Mouse (Mus musculus) E14TG2a.4 (cell line): ENCODE results near the gene Ring1.

Experiments
- H3K27me3 ChIP-seq: 2 replicates; pipeline ENCODE4 v1.6.1; 2014; ENCODE audit warnings: low read length, control low read depth; ENCODE audit not compliant: insufficient read depth
- H3K36me3 ChIP-seq: 2 replicates; pipeline ENCODE4 v1.6.1; 2014; ENCODE audit warnings: low read length, control low read depth; ENCODE audit not compliant: insufficient read depth
- H3K4me1 ChIP-seq: replicated peaks from 2 replicates; pipeline ENCODE4 v1.6.1; 2014; ENCODE audit warnings: low read depth, low read length, control low read depth
- H3K4me3 ChIP-seq: replicated peaks from 2 replicates; pipeline ENCODE4 v1.5.1; 2014; ENCODE audit warnings: mild to moderate bottlenecking, low read length
- H3K9me3 ChIP-seq: 2 replicates; pipeline ENCODE4 v1.6.1; 2014; ENCODE audit warnings: low read length, control low read depth
- CTCF ChIP-seq: conservative IDR thresholded peaks from 2 replicates; pipeline ENCODE4 v1.5.1; 2014; ENCODE audit warnings: low read length
- NANOG ChIP-seq: IDR thresholded peaks from 2 replicates; pipeline ENCODE4 v1.6.1; 2014; ENCODE audit warnings: borderline replicate concordance, low read length, mixed read lengths
- POU5F1 ChIP-seq: IDR thresholded peaks from 2 replicates; pipeline ENCODE4 v1.6.1; 2014; ENCODE audit warnings: low read length, borderline replicate concordance

The Ring1 gene

DNA sequence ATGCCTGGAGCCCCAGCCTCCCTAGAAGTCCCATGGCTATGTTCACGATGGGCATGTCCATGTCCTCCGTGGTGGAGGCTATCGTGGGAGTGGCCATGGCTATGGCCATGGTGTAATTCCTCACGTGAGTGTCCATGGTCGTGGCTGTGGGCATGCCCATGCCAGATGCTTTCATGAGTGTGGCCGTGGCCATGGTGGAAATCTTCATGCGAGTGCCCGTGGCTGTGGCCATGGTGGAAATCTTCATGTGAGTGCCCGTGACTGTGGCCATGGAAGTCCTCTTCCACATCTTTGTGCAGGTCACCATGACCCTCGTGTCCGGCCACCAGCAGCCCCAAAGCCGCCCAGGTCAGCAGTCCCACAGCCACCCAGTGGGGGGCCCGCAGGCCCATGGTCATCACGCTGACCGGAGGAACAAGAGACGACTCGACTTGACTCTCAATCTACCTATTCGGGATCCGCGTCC lies 6.4 kb upstream of the Ring1 start:
- TF ChIP-seq POU5F1, result no peak
- no peak for TF ChIP-seq CTCF
- no peak for TF ChIP-seq NANOG
- H3K4me3 ChIP-seq, result peak overlapping the region; percentile 99
- H3K36me3 ChIP-seq, result peaks cover 59% of the 10 kb centered on the region
- no peaks in the 10 kb centered on the region for H3K9me3 ChIP-seq
- peaks cover 72% of the 10 kb centered on the region for H3K4me1 ChIP-seq
- H3K27me3 ChIP-seq, result peaks cover 10% of the 10 kb centered on the region

DNA sequence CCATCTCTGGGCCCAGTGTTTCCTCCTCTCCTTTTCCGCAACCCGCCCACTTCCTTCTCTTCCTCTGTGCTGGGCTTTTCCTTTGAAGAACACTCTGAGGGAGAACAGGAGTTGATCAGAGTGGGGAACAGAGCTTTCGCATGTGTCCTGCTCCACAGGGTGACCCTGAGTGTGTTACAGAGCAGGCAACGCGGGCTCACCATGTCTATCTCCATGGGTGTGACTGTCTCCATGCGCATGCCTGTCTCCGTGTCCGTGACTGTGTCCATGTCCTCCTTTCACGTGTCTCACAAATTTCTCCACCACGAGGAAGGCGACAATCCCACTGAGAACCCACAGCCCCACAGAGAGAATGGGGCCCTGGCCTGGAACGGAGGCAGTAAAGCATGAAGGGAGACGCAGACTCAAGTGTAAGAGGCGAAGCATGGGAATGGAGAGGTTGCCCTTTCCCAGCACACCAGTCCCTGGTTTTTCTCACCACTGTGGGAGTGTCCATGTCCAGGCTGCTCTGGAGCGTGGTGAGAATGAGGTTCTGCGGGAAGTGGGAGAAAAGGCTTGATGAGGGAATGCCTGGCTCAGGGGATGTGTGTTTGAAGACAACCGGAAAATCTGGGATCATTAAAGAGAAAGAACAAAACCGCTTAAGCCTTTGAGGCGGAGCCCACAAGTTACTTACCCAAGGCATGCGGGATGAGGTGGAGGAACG lies 5.6 kb upstream of the Ring1 start:
- Histone ChIP-seq H3K36me3 (peaks cover 51% of the 10 kb centered on the region), H3K4me3 (peak overlapping the region; percentile 99), H3K27me3 (peaks cover 17% of the 10 kb centered on the region), H3K9me3 (no peaks in the 10 kb centered on the region), H3K4me1 (peaks cover 76% of the 10 kb centered on the region)
- TF ChIP-seq POU5F1 (no peak), CTCF (no peak), NANOG (no peak)

DNA sequence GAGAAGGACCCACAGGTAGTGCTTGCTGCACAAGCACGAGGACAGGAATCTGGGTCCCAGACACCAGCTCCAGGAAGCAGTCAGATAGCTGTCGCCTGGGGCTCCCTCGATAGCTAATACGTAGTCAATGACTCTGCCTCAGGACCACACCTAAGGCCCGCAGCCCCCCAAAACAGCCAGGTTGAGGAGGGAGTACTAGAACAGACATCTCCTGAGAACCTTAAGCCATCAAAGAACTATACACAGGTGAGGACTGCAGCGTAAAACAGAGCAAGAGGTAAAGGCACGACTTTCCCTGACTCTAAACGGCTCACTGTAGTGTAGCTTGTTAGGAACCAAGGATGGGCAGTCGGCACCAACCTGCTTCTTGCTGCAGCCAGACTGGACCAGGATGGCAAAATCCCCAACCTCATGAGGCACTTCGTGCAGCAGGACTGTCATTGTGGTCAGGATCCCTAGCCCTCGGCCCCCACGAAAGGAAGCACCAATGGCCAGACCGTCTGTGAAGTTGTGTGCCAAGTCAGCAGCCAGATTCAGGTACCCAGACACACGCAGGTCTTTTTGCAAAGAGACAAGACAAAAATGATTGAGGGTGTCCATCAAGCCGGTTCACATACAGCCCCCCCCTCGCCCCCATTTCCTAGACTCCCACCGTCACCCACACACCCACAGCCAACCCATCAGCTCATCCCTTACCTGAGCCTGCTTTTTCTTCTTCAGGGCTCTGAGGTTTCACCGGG lies 4.8 kb upstream of the Ring1 start:
- Histone ChIP-seq H3K9me3 (no peaks in the 10 kb centered on the region), H3K4me3 (peak overlapping the region; percentile 99), H3K27me3 (peaks cover 17% of the 10 kb centered on the region), H3K36me3 (peaks cover 43% of the 10 kb centered on the region), H3K4me1 (peaks cover 75% of the 10 kb centered on the region)
- no peak for TF ChIP-seq CTCF
- TF ChIP-seq POU5F1, result no peak
- TF ChIP-seq NANOG, result no peak

DNA sequence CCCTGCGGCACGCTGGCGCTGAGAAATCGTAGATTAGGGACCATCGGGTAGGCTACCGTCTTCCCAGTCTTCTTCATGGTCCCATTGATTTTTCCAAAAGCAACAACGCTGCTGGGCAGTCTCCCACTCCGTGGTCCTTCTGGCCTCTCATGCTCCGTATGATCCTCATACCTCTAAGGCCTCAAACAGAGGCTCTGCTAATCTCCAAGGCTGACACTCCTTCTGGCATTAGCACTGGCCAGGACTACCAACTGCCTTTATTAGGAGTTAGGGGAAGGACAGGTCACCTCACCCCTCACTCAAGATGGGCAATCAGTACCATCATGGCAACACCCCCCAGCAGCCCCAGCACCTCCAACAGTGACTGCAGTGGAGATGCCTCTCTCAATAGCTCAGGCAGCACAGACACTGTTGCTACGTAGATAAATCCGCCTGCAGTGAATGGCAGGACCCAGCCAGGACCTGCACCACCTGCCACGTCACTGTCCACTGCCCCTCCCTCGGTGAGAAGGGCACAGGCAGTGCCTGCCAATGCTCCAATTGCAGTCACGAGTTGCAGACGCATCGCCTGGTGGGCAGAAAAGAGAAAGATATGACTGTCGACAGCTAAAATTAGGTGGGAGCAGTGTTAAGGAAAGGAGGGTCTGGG lies 4.1 kb upstream of the Ring1 start:
- H3K4me3 ChIP-seq, result peak overlapping the region; percentile 92; the same call in 1 of the 2 replicates
- peaks cover 37% of the 10 kb centered on the region for H3K36me3 ChIP-seq
- peaks cover 73% of the 10 kb centered on the region for H3K4me1 ChIP-seq
- TF ChIP-seq CTCF (no peak), NANOG (no peak), POU5F1 (no peak)
- no peaks in the 10 kb centered on the region for H3K9me3 ChIP-seq
- H3K27me3 ChIP-seq, result peaks cover 17% of the 10 kb centered on the region

DNA sequence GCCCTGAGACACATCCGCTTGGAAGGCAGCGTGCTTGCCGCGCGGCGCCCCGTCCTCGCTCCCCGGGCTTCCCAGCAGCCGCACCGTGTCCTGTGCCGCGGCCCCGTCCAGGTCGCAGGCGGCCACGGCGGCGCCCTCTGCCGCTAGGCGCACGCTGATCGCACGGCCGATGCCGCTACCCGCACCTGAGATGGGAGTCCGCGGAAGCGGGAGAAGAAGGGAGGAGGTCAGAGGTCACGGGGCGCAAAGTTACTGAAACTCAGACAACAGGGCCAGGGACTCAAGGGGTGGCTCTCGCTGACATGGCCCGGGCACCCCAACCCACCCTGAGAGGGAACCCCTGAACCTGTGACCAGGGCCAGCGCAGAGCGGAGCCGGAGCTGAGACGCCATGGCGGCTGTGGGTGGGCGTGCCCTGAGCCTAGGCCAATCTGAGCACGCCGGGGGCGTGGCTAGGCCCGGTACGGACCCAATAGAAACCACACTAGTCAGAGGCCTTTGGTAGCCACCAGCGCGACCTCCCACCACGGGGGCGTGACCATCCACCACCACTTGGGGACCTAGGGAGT lies 3.3 kb upstream of the Ring1 start, which contains the start of gene H2-Ke6:
Gene H2-Ke6 (minus strand): TSS at position 405 of the 568 bp plus-strand sequence.
- H3K4me3 ChIP-seq, result peak within 1 kb of the TSS; percentile 92
- H3K9me3 ChIP-seq, result no peaks in the 10 kb centered on the region
- TF ChIP-seq CTCF (no peak), NANOG (no peak), POU5F1 (no peak)
- H3K27me3 ChIP-seq, result peaks cover 17% of the 10 kb centered on the region
- peaks cover 34% of the 10 kb centered on the region for H3K36me3 ChIP-seq
- H3K4me1 ChIP-seq, result peaks cover 73% of the 10 kb centered on the region

DNA sequence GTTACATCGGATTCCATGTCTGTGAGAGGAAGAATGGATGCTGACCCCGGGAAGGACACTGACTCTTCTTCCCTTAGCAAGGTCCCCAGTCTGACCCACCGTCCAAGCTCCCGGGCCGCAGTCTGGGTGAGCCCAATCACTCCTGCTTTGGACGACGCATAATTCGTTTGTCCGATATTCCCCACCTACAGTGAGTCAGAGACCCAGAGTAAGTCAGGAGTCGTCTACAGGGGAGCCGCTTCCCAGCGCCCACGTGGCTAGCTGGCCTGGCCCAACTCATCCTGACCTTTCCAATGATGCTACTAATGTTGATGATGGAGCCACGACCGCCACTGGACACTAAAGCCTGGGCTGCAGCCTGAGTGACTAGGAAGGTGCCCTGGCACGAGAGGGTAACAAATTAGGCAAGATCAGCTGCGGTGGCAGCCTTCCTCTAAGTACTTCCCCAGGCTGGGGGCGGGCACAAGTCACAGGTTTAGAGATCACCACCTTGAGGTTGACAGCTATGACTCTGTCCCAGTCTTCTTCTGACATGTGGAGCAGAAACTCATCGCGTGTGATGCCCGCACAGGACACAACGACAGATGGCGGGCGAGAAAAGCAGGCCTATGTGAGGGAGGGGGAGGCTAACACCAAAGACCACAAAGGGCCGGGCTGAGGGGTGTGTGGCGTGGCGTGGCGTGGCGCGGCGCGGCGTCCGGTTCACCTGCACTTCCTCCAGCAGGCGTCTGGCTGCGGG lies 2.6 kb upstream of the Ring1 start:
- no peaks in the 10 kb centered on the region for H3K9me3 ChIP-seq
- H3K36me3 ChIP-seq, result peaks cover 35% of the 10 kb centered on the region
- TF ChIP-seq NANOG (no peak), CTCF (no peak), POU5F1 (no peak)
- peaks cover 75% of the 10 kb centered on the region for H3K4me1 ChIP-seq
- H3K27me3 ChIP-seq, result peaks cover 17% of the 10 kb centered on the region
- peak overlapping the region; percentile 92 for H3K4me3 ChIP-seq

DNA sequence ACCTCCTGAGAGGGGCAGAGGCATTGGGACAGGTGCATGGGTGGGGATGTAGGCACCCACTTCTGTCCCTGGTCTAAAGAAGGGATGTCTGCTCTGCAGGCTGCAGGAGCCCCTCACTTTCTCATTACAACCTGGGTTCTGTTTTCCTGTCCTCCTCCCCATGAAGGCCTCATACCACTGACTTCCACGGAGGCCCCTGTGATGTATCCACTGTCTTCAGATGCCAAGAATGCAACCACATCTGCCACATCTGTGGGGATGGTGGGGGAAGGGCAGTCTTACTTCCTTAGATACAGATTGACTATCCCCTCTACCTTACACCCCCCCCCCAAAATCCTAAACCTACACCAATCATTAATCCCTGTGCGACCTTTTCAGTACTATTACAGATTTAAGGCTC lies 1.7 kb upstream of the Ring1 start:
- peak overlapping the region; percentile 95 for H3K4me3 ChIP-seq
- TF ChIP-seq CTCF, result no peak
- TF ChIP-seq NANOG, result no peak
- TF ChIP-seq POU5F1, result no peak
- peaks cover 83% of the 10 kb centered on the region for H3K4me1 ChIP-seq
- H3K27me3 ChIP-seq, result peaks cover 17% of the 10 kb centered on the region
- peaks cover 6% of the 10 kb centered on the region for H3K9me3 ChIP-seq
- peaks cover 41% of the 10 kb centered on the region for H3K36me3 ChIP-seq

DNA sequence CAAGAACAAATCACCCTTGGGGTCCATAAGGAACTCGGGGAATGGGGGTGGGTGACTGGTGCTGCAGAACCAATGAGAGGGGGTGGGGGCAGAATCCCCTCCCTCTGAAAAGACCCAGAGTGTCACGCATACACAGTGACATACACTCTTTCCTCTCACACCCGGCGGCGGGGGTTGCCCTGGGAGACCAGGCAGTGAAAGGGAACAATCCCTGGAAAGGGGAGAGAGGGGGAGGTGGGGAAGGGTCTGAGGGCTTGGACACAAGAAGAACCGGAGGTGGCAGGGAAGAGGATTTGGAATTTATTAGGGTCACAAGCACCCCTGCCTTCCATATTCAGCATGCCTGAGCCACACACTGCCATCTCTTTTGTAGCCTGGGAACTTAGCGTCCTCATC lies 1.3 kb upstream of the Ring1 start:
- Histone ChIP-seq H3K4me3 (peak overlapping the region; percentile 95), H3K27me3 (peaks cover 17% of the 10 kb centered on the region), H3K36me3 (peaks cover 44% of the 10 kb centered on the region), H3K4me1 (peaks cover 80% of the 10 kb centered on the region), H3K9me3 (peaks cover 11% of the 10 kb centered on the region)
- TF ChIP-seq CTCF (no peak), NANOG (no peak), POU5F1 (no peak)
